Mouse (Mus musculus) myocyte (in vitro differentiated cells): ENCODE results near the gene Arhgap15.

Experiments used
- POLR2A ChIP-seq: IDR thresholded peaks from one replicate; pipeline ENCODE4 v1.6.1; 2011; ENCODE audit warnings: low read depth, mild to moderate bottlenecking, control low read depth, moderate library complexity; ENCODE audit not compliant: insufficient read length
- REST ChIP-seq: IDR thresholded peaks from one replicate; pipeline ENCODE4 v1.6.1; 2011; ENCODE audit warnings: mild to moderate bottlenecking, control low read depth, moderate library complexity; ENCODE audit not compliant: insufficient read depth, insufficient read length
- TCF12 ChIP-seq: IDR thresholded peaks from one replicate; pipeline ENCODE4 v1.6.1; 2011; ENCODE audit warnings: mild to moderate bottlenecking, control low read depth; ENCODE audit not compliant: poor library complexity, insufficient read depth, severe bottlenecking
- USF1 ChIP-seq: IDR thresholded peaks from one replicate; pipeline ENCODE4 v1.6.1; 2011; ENCODE audit warnings: low read depth, mild to moderate bottlenecking, control low read depth, moderate library complexity

- TF ChIP-seq TCF12 (no peak), REST (no peak), USF1 (no peak), POLR2A (no peak)
Observed at GRCm38 (mm10) chr2:44221686-44222085, 473.1 kb downstream of the Arhgap15 start.
